In the genomic region with DNA sequence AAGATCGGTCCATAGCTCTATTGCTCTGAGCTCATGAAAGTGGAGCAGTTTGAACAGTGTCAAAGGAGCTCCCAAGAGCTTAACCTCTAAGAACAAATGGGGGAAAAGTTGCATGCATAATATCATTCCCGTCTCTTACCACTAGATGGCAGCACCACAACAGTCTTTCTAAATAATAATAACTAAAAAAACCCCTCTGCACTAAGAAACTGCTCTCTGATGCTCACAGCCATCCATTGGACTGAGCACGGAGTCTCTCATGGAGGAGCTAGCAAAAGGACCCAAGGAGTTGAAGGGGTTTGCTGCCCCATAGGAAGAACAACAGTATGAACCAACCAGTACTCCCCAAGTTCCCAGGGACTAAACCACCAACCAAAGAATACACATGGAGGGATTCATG, we compare ENCODE assay signal across 9 mouse cellular contexts. TPM values are rescaled to one million over a fixed set of nuclear protein-coding genes. Genes with fewer than 3 reads are reported as not detected.
DNase-seq lines count a peak whose midpoint lies in the region; ATAC-seq and TF ChIP-seq lines count a peak whose summit lies in the region.
"Had no signal": no experiment of that assay in that cellular context is flagged by ENCODE, and none has a peak within 500 bp of the region (broad histone marks: within the 10 kb centered on the region; RNA-seq: fewer than 3 reads in every experiment).

No protein-coding gene starts in this region.

- no peak for TF ChIP-seq POLR2A in cerebellum, adult 2 months (IDR thresholded peaks at IDR 0.05; ENCODE audit: borderline replicate concordance, insufficient read depth, low read length)
- no peak for TF ChIP-seq POLR2A in brain, embryonic 14.5 days (IDR thresholded peaks at IDR 0.05; ENCODE audit: borderline replicate concordance, extremely low read depth, insufficient read depth, insufficient read length, poor library complexity, severe bottlenecking)

- DNase-seq in cerebellum, adult 2 months = peak; percentile 12 to 18
- peak; percentile 8 to 12 for DNase-seq in left cerebral cortex, postnatal 14 days (ENCODE audit: low spot score in 2 of 2)
- no peak for DNase-seq in left cerebral cortex, postnatal 10 days (ENCODE audit: extremely low spot score in 1 of 2, low spot score in 2 of 2)
- DNase-seq in brain, embryonic 14.5 days (ENCODE audit: low read depth) = peak; percentile 62
- peak; percentile 36 for DNase-seq in large intestine, adult 2 months (ENCODE audit: low read depth, low spot score)
- DNase-seq in frontal cortex, postnatal 14 days (ENCODE audit: low spot score in 2 of 2) = no peak

- H3K27ac ChIP-seq in cerebellum, adult 2 months (ENCODE audit: insufficient read depth, low read length) = no peak overlapping the region

- no peaks in the 10 kb centered on the region; the same call in 1 of the 2 replicates for H3K4me1 ChIP-seq in cerebellum, adult 2 months (ENCODE audit: control insufficient read depth, insufficient read depth, low read length)

- H3K4me3 ChIP-seq in cerebellum, adult 2 months (replicated peaks; ENCODE audit: insufficient read depth, low read depth, low read length) = no peak overlapping the region

- intact Hi-C loops in left cerebral cortex, postnatal 14 days (cut with DNase I) = loop anchor here (10.0 kb wide), 2 partner anchors 120 to 650 kb away; no protein-coding TSS in a partner anchor
- intact Hi-C loops in left cerebral cortex, postnatal 10 days (cut with DNase I) = loop anchor here (10.0 kb wide), 1 partner anchor 650 kb away; no protein-coding TSS in a partner anchor

- peak; percentile 22; the same call in 1 of the 2 replicates for TF ChIP-seq CTCF in cerebellum, adult 2 months (IDR thresholded peaks at IDR 0.05; ENCODE audit: borderline replicate concordance, insufficient read depth, low read depth, low read length)
- TF ChIP-seq CTCF in brain, embryonic 14.5 days (IDR thresholded peaks at IDR 0.05; ENCODE audit: borderline replicate concordance, extremely low read depth, insufficient read depth, insufficient read length) = peak; percentile 14; the same call in 1 of the 2 replicates

- WGBS in cerebellum, adult 2 months = 16% methylated on average over 3 of the region's 3 CpGs
- 9% methylated on average over 3 of the region's 3 CpGs for WGBS in large intestine, adult 2 months

- no peak for ATAC-seq in cerebellum, adult (ENCODE audit: insufficient number of reproducible peaks, low FRiP score, low TSS enrichment)
- no peak for ATAC-seq in monocyte, adult 5-6 weeks (replicated peaks; ENCODE audit: insufficient number of reproducible peaks, low FRiP score, low TSS enrichment, poor library complexity, severe bottlenecking)

- H3K27me3 ChIP-seq in cerebellum, adult 2 months (ENCODE audit: control insufficient read depth, insufficient read depth, low read length) = no peaks in the 10 kb centered on the region

RNA-seq across cellular contexts. Expression of a gene that starts 4.1 kb away (rescaled TPM):
- not detected in 2 replicates for polyA plus RNA-seq in cerebellum, adult 2 months (2012; rRNA removed)
- not detected for total RNA-seq in left cerebral cortex, postnatal 14 days (2021)
- total RNA-seq in left cerebral cortex, postnatal 10 days (2021) = not detected
- not detected in 2 replicates for polyA plus RNA-seq in brain, embryonic 14.5 days (2012; rRNA removed)
- not detected in 2 replicates for polyA plus RNA-seq in large intestine, adult 2 months (2012; rRNA removed)
- total RNA-seq in monocyte, adult 5-6 weeks (2017) = not detected in 3 replicates
- polyA plus RNA-seq: gonadal fat pad, adult 2 months had no signal

RNA-seq across cellular contexts. Expression of a gene that starts 5.7 kb away (rescaled TPM):
- not detected in 2 replicates for polyA plus RNA-seq in cerebellum, adult 2 months (2012; rRNA removed)
- total RNA-seq in left cerebral cortex, postnatal 14 days (2021) = not detected
- total RNA-seq in left cerebral cortex, postnatal 10 days (2021) = not detected
- polyA plus RNA-seq in brain, embryonic 14.5 days (2012; rRNA removed) = not detected in 2 replicates
- not detected in 2 replicates for polyA plus RNA-seq in large intestine, adult 2 months (2012; rRNA removed)
- total RNA-seq in monocyte, adult 5-6 weeks (2017) = not detected in 3 replicates
- polyA plus RNA-seq: gonadal fat pad, adult 2 months had no signal

RNA-seq across cellular contexts. Expression of a gene that starts 20.1 kb away (rescaled TPM):
- not detected in 2 replicates for polyA plus RNA-seq in cerebellum, adult 2 months (2012; rRNA removed)
- not detected for total RNA-seq in left cerebral cortex, postnatal 14 days (2021)
- total RNA-seq in left cerebral cortex, postnatal 10 days (2021) = not detected
- polyA plus RNA-seq in brain, embryonic 14.5 days (2012; rRNA removed) = not detected in 2 replicates
- polyA plus RNA-seq in large intestine, adult 2 months (2012; rRNA removed) = not detected in 2 replicates
- not detected in 3 replicates for total RNA-seq in monocyte, adult 5-6 weeks (2017)
- polyA plus RNA-seq: gonadal fat pad, adult 2 months had no signal

RNA-seq across cellular contexts. Expression of a gene that starts 22.6 kb away (rescaled TPM):
- not detected in 2 replicates for polyA plus RNA-seq in cerebellum, adult 2 months (2012; rRNA removed)
- total RNA-seq in left cerebral cortex, postnatal 14 days (2021) = not detected
- not detected for total RNA-seq in left cerebral cortex, postnatal 10 days (2021)
- not detected in 2 replicates for polyA plus RNA-seq in brain, embryonic 14.5 days (2012; rRNA removed)
- polyA plus RNA-seq in large intestine, adult 2 months (2012; rRNA removed) = not detected in 2 replicates
- not detected in 3 replicates for total RNA-seq in monocyte, adult 5-6 weeks (2017)
- polyA plus RNA-seq: gonadal fat pad, adult 2 months had no signal

RNA-seq across cellular contexts. Expression of a gene that starts 26.6 kb away (rescaled TPM):
- 3.5 and 4.4 TPM in 2 replicates for polyA plus RNA-seq in cerebellum, adult 2 months (2012; rRNA removed)
- total RNA-seq in left cerebral cortex, postnatal 14 days (2021) = 1 to 10 TPM; 2.1 to 2.5 TPM
- 1 to 10 TPM; 1.4 to 1.7 TPM for total RNA-seq in left cerebral cortex, postnatal 10 days (2021)
- 1.00 and 1.1 TPM in 2 replicates for polyA plus RNA-seq in brain, embryonic 14.5 days (2012; rRNA removed)
- polyA plus RNA-seq in large intestine, adult 2 months (2012; rRNA removed) = 0.12 and 0.60 TPM in 2 replicates
- not detected in 3 replicates for total RNA-seq in monocyte, adult 5-6 weeks (2017)

Comparison
In these comparisons a context has a peak if more than half of its experiments do, and no peak if none do; other contexts are left out.
1. DNase-seq: peak in cerebellum, adult 2 months (2 of 2), left cerebral cortex, postnatal 14 days (2 of 2), brain, embryonic 14.5 days (single experiment) and large intestine, adult 2 months (single experiment); none in left cerebral cortex, postnatal 10 days (0 of 2) and frontal cortex, postnatal 14 days (0 of 2).